Mouse (Mus musculus): ENCODE measurements around the gene Aplp2.

The Aplp2 gene

DNA sequence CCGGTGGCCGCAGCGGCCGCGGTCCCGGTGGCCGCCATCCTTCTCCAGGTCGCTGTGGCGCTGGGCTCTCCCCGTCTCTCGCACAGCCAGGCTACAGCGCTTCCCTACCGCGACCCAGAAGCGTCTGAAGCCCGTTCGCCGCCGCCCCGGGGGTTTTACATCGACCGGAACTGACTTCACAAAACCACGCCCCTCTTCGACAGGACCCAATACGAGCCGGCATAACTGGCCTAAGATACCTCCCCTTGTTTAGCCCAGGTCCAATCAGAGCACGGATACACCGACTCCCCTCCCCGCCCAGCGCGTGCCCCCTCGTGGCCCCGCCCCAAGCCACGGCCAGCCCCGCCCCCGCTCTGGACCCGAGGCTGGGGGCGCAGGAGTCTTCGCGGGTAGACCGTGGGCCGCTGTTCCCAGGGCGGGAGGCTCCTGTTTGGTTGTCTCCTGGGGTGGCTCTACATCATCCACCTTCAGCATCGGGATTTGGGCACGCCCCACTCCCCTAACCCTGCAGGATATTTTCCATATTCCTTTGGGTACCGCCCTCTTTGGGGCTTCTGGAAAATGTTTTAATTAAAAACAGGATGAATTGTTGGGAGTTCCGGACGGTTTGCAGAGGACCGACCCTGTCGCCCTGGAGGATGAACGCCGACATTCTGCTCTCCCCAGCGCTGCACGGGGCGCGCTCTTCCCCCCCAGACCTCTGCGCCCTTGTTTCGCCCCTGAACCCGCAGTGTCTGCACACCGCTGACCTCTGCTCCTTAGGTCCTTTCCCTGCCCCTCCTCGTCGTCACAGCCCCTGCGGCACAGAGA is at the start of gene Aplp2:
Gene Aplp2, minus strand, starts transcription at position 126 of the 810 bp plus-strand sequence.
- under 1% methylated on average over 63 of the region's 63 CpGs for WGBS

DNA sequence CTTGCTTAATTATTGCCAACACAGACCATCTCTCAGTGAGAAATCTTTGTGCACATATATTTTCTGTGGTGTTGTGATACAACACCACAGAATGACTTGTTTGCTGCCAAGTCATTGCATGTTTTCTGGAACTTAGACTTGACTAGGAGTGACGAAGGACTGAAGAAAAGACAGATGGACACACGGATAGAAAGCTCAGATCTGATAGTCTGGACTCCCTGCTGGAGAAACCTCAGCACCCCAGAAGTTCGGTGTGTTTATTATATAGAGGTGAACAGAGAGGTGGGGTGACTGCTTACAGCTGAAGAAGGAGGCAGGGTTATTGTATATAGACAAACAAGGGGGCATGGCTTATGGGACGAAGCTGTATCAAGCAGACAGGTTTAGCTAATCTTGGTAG is 48.6 kb upstream of the Aplp2 start:
- 84% methylated on average over 4 of the region's 4 CpGs for WGBS

DNA sequence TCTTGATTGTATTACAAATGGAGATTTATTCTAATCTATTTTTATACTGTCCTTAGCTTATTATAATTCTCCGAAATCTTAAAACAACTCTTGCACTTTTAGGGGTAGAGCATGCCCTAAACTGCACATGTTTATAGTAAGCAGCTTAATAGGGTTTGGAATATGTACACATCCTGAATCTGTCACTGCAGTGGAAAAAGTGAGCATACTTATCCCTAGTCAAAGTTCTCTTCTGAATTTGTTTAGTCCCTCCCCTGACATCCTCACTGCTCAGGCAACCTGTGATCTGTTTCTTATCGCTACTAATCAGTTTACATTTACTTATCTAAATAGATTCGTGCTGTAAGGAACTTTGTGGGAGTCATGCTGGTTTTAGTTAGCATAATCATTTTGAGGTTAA is 46.6 kb upstream of the Aplp2 start:
- WGBS: 78% methylated on average over 3 of the region's 3 CpGs

DNA sequence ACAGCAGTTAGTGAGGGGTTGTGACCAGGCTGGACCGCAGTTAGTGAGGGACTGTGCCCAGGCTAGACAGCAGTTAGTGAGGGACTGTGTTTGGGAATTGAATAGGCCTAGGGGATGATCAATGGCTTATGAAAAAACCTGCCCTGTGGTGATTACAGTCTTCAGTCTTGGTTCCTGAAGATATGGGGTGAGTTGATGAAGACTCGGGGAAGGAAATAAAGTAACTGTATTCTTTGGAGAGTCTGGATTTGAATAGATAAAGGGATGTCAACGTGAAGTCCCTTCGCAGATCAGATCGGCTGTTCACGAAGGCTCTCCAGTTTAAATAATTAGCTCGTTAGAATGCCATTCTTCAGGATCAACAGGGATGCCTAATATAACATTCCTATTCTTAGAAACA is 44.3 kb upstream of the Aplp2 start:
- 70% methylated on average over 7 of the region's 7 CpGs for WGBS

DNA sequence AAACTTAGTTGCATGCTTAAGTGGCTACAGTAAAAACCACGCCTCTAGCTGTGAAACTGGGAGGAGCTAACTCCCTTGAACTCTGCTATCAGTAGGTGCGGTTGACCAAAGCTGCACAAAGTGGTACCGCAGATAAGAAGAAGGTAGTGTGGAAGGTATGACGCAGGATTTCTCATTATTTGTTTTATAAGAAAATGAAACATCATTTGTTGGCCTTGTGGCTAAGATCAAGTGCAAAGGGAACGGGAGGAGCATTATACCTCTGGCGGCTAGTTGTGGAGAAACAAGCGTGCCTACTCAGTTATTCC is 43.0 kb upstream of the Aplp2 start:
- 96% methylated on average over 7 of the region's 7 CpGs for WGBS

DNA sequence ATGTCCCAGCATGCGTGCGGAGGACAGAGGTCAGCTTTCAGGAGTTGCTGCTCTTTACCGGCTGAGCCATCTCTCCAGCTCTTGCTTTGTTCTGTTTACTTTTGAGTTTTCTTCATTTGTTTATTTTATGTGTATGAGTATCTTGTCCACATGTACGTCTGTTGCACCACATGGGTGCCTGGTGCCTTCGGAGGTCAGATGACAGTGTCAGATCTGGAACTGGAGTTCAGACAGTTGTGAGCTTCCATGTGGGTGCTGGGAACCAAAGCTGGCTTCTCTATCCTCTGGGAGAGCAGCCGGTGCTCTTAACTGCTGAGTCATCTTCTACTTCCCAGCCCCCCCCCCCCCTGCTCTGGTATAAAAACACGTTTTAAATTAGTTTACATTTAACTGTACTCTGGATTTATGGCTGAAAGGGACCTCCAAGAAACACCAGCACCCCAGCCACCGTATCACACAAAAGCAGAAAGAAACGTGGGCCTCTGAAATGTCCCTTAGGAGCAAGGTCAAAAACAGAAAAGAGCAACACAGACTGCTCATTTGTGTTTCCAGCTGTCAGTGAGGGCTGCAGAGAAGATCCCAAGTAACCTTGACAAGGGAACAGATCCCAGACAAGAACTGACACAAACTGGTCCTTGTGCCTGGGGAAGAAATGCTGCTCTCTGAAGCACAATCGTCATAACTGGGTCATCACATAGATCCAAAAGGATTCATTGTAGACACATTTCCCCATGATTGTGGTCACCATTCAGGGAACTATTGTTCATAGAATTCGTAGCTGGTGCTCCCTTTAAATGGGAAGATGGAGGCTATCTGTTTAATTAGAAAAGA is 42.5 kb upstream of the Aplp2 start:
- WGBS: 64% methylated on average over 11 of the region's 11 CpGs

DNA sequence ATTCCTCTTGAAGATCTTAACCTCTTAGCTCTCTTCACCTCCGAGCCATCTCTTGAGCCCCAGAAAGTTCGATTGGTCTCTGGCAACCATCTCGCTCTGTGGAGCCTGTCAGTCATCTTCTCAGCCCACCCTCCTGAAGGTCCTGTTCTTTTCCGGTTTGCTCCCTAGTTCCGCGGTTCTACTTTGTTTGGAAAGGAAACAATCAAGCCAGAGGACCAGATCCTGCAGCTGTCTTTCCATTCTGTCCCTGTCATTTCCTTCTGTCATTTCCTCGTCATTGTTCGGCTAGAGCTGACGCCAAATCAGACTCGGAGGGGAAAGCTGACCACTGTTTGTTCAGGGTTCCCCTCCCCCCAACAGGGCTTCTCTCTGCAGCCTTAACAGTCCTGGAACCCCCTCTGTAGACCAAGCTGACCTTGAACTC is 41.7 kb upstream of the Aplp2 start:
- 47% methylated on average over 10 of the region's 10 CpGs for WGBS

DNA sequence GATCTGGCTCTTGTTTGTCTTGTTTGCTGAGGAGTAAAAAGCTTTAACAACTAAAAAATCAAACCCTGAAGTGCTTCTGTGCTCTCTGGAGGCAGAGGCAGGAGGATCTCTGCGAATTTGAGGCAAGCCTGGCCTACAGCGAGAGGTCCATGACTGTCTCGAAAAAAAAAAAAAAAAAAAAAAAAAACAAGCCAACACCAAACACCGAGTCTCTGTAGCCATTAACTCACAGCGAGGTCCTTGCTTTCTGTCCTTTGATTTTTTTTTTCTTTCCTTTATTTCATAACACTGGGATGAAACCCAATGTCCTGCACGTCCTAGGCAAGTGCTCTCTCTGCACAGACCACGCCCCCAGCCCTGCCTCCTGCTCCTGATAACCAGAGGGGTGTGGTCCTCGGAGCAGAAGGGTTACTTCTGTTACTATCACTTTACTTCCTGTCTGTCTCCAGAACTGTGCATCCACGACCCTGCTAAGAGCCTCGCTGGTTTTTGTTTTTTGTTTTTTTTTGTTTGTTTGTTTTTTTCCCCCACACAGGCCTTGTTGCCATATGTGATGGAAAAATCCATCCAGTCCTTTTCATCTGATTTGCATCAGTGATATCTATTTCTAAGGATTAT is 40.7 kb upstream of the Aplp2 start:
- 70% methylated on average over 10 of the region's 10 CpGs for WGBS

DNA sequence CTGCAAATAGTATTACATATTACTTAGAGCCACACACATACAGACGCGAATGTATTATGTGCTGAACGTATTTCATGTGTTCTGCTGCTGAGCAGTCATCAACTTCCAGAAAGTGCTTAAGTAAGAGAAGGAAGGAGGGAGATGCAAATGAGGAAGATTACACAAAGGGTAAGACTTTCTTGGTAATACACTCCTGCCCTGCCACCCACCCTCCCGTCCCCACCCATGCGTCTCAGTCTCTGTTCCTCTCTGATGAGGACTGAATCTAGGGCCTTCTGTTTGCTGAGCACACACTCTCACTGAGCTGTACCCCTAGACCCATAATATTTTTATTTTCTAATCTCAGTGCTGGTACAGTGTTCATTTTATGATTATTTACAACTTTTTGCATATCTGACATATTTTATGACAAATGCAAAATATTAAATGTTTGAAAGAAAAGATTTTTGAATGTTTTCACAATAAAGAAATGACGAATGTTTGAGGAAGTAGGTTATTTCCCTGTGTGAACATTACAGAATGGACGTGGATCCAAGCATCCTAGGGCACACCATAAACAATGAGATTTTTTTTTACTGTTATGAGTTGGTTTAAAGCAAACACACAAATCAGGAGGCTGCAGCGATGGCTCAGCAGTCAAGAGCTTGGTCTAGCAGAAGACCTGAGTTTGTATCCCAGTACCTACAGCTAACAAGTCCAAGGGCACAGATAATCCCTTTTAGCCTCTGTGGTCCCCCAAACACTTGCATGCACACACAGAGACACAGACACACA is 36.0 kb upstream of the Aplp2 start:
- WGBS: 77% methylated on average over 8 of the region's 8 CpGs

DNA sequence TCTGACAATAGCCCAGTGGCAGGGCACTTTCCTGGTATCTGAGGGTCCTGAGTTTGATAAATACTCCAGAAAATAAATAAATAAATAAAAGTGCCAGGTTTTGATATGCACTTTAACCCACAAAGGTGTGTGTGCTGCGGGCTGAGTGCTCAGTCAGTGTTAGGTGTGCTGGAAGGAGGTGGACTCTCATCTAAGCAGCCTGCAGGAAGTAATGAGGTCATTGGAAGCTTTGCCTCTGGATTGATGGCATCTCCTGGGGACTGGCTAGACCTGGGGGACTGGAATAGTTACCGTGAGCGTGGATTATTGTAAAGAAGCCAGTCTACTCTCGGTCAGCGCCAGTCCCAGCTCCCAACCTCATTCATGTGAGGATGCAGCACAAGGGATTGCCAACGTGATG is 34.8 kb upstream of the Aplp2 start:
- WGBS: 71% methylated on average over 6 of the region's 6 CpGs

DNA sequence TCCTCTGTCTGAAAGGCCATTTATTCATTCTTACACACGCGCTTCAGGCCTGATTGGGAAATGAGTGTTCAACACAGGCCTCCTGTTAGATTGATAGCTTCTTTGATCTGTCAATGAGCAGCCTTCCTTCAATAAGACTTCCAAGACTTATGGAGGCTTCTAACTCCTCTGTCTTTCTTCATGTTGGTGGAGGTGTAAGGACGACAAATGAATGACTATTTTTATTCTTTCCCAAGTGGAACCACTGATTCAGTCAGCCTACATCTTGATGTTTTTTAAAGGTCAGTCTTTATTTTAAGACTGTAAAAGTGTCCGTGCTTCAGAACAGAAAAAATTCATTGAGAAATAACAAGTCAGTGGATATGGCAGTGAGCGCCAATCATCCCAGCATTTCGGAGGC is 33.4 kb upstream of the Aplp2 start:
- 59% methylated on average over 6 of the region's 6 CpGs for WGBS

DNA sequence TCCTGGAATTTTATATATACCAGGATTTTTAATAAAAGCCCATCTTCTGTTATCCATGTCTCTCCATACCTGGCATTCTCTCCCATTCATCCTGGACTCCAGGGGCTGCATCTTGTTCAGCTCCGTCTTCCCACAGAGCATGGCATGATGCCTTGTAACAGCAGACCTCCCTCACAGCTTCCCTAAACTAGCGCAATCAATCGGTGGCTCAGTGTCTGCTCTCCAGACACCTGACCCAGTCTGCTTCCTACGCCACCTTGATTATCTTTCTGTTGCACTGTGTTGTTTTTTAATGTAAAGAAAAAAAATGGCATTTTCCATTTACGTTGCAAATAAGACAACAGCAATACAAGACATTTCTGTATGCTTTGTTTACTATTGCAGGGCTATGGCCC is 32.3 kb upstream of the Aplp2 start:
- WGBS: 70% methylated on average over 5 of the region's 5 CpGs

DNA sequence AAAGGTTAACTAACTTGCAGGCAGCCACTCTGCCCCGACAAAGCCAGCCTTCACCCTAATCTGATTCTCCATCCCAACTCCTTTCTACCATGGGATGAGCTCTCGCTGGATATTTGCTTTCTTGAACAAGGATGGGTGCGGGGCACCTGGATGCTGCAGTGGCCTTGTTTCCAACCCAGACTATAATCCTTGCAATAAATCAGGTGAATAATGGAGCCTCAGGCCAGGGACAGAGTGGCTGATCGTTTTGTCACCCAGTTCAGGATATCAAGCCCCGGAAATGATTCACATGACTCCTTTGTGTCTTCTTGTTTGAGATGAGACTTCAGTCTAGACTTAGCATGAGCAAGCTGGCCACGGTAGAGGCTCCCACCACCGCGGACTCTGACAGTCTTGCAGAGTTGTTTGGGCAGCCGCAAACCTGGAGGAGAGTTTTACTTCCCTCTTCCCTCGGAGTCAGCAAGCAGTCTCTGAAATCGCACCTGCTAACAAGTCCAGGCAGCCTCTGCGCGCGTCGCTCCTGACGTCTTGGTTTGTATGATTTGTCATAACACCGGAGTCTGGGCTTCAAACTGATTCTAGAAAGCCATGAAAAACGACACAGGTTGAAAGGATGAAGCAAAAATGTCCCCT is 31.8 kb upstream of the Aplp2 start:
- 71% methylated on average over 18 of the region's 18 CpGs for WGBS

DNA sequence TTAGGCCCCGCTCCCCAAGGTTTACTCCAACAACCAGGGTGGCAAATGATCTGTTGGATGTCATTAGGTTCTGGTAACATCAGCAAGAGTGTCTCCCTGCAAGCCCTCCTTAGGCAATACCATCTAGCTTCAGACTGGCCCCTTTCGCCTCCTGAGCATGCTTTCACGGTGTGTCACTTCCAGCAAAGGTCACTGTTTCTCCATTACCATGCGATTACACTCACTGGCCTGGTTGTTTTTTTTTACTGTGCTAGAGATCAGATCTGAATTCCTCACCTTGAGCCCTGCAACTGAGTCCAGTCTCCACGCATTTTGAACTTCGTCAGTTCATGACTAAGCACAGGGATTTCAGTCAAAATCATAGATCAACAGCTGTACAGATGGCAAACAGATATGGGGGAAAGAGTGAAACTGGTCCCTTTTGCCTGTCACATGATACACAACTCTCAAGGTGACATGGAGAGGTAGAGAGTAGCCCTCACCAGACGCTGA is 29.6 kb upstream of the Aplp2 start:
- WGBS: 97% methylated on average over 7 of the region's 7 CpGs

DNA sequence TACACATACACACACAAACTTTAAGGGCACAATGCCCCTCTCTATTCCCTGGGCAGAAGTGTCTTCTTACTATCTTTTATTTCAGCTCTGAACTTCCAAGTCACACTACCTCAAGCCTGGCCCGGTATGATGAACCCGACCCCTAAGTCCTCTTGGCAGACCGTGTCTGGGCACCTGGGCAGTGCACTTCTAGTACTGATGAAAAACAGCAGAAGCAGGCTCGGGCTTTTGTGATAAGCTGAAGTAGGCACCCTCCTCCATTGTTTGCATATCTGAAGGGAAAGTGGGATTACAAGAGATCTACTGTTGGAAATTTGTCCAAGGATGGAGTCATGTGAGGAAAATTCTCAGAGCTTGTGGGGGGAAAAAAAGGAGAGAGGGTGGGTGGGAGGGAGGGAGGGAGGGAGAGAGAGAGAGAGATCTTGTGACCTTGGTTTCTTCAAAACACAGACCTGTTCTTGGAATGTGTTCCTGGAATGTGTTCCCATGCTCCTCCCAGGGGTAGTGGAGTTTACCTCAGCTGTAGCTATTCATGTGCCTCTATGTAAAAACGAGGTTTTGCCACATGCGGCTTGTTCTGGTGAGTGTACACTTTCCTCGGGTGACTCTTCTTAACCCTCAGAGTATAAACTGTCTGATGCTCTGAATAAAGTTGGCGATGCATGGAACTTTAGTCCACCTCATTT is 29.1 kb upstream of the Aplp2 start:
- 90% methylated on average over 8 of the region's 8 CpGs for WGBS

DNA sequence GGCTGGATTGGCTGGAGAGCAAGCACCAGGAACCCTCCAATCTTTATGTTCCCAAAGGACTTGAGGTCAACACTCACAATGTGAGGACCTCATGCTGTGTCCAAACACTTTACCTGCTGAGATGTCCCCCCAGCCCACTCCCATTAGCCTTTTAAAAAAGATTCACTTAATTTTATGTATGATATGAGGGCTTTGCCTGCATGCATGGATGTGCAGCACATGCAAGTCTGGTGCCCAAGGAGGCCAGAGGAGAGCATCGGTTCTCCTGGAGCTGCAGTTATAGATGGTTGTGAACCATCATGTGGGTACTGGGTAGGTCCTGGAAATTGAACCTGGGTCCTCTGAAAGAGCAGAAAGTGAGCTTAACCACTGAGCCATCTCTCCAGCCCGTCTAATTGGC is 27.9 kb upstream of the Aplp2 start:
- WGBS: 94% methylated on average over 2 of the region's 2 CpGs

DNA sequence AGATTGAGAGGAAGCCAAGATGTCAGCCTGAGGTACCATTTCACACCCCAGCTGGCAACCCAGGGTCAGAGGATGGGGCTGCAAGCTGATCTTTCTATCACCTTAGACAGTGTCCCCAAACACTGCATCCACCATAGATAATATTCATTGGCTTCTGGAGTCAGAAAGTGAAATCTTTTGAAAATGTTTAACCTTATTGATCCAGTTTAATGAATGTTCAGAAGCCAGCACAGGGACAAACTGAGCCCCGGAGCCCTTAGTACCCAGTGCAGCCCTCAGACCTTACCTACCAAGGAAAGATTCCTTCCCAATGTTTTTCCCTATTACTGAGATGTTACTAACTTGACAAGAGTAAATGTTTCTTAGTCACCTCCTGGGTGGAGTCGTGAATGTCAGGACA is 26.9 kb upstream of the Aplp2 start:
- 90% methylated on average over 2 of the region's 2 CpGs for WGBS

DNA sequence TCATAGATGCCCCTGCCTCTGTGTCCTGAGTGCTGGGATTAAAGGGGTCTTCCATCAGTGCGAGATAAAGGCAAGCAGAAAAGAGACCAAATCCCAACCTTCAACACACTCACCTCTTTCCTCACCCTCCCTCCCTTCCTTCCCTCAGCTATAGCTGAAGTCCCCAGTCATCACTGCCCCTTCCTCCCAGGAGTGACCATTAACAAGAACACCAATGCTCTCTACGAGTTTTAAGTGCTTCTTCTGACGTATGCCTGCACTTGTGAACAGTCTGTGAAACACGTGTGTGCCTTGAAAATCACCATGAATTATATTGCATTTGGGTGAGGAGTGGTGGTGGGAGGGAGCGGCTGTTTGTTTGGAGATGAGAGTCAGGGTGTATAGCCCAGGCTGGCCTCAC is 24.5 kb upstream of the Aplp2 start:
- 84% methylated on average over 5 of the region's 5 CpGs for WGBS

DNA sequence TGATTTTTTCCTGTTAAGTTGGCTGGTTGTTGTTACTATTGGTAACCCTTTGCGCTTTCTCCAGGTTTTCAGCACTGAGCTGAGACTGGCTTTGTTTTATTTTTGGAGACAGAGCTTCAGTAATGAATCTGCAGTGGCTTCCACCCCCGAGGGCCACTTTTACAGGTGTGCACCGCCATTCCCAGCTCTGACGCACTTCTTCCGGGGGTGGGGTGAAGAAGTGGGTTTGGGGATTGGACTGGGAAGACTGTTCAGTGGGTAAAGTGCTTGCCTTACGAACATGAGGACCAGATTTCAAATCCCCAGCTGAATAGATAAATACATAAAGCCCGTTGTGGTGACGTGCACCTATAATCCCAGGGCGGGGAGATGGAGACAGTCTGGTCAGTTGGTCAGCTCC is 23.9 kb upstream of the Aplp2 start:
- whole genome bisulfite sequencing: 69% methylated on average over 9 of the region's 9 CpGs

DNA sequence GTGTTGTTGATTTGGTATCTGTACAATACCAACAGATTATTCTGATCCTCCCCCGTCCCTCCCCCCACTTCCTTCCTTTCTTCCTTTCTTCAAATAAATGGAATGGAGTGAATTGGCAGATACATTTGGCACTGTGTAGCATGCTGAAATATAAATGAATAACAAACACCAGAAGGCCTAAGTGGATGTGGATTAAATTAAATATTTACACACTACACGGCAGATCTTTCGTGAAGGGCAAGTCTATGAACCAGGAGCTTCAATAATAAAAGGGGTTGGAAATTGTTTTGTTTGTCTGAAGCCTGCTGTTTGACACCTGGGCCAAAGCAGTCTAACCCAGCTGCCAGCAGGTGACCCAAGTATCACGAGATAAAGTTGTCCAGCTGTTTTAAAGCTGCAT is 23.4 kb upstream of the Aplp2 start:
- 47% methylated on average over 4 of the region's 4 CpGs for WGBS

DNA sequence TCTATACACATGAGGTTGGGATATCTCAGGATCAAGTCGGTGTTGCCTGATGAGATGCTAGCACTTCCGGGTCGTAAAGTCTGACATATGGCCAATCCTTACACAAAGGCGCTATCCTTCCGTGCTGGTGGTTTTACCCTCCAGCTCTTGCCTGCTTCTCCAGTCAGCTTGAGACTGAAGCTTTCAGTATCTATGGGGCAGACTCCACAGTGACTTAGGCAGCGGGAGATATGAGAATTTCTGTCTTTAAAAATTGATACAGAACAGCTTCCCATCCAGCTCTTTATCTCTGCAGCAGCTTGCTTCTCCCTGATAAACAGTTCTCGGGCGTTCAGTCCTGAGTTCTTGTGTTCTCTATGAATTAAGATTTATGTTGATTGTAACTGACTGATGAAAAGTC is 14.9 kb upstream of the Aplp2 start:
- 88% methylated on average over 8 of the region's 8 CpGs for WGBS

Measured in cerebral cortex, adult 2 months (tissue).